Mouse (Mus musculus): ENCODE measurements around the gene Nadk. TPM values are rescaled to one million over a fixed set of nuclear protein-coding genes. Genes with fewer than 3 reads are reported as not detected.

Nadk gene
- polyA plus RNA-seq, 1 experiment from 2014 or later = 99.8 TPM

DNA sequence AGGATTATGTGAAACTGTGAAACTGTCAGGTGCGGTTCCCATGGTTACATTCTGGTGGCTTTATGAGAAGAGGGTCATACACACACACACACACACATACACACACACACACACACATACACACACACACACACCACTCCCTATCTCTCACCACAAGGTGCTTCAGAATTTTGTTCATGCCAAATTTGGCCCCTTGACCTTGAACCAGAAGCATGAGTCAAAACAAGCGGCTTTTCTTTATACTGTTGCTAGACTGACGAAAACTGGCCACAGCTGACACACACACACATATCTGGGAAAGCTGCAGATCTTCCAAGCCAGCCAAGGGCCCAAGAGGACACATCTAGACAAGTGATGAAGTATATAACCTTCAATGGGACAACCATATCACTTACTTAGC is 33.6 kb downstream of the Nadk start:
- Histone ChIP-seq H3K4me1 (ENCODE audit: control insufficient read depth, insufficient read depth, low read length) (peaks cover 2% of the 10 kb centered on the region; the same call in 1 of the 2 replicates), H3K9ac (ENCODE audit: low read length) (no peak overlapping the region), H3K4me2 (no peak overlapping the region), H3K27me3 (ENCODE audit: control insufficient read depth, insufficient read depth, low read length) (no peaks in the 10 kb centered on the region), H3K36me3 (ENCODE audit: control insufficient read depth, insufficient read depth, low read length) (no peaks in the 10 kb centered on the region), H3K27ac (ENCODE audit: low read depth, low read length) (no peak overlapping the region), H3K4me3 (ENCODE audit: low read depth, low read length) (no peak overlapping the region), H3K9me3 (ENCODE audit: control insufficient read depth, low read length) (no peaks in the 10 kb centered on the region)
- DNase-seq (ENCODE audit: low spot score, missing footprints) (no peak), ATAC-seq (ENCODE audit: low FRiP score) (no peak)
- WGBS = 87% methylated on average over 3 of the region's 3 CpGs

DNA sequence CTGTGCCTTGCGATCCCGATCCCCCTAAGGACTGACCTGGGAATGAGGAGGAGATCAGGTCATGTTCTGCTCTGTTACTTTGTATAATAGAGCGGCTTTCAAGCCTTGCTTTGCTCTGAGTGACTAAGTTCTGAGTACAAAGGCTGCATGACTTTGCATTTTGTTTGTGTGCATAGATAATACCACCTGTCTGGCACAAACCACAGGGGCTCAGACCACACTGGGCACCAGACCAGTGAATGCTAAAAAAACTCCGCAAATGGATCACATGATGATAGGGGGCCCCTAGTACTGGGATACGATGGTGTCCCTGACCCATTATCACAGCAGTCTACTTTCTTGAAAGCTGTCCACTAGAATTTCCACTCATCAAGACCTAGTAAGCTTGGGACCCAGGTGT is 34.4 kb downstream of the Nadk start:
- DNase-seq (ENCODE audit: low spot score, missing footprints) = no peak
- Histone ChIP-seq H3K4me2 (no peak overlapping the region), H3K4me3 (ENCODE audit: low read depth, low read length) (no peak overlapping the region), H3K36me3 (ENCODE audit: control insufficient read depth, insufficient read depth, low read length) (no peaks in the 10 kb centered on the region), H3K4me1 (ENCODE audit: control insufficient read depth, insufficient read depth, low read length) (peaks cover 3% of the 10 kb centered on the region; the same call in 1 of the 2 replicates), H3K9ac (ENCODE audit: low read length) (no peak overlapping the region), H3K9me3 (ENCODE audit: control insufficient read depth, low read length) (no peaks in the 10 kb centered on the region), H3K27me3 (ENCODE audit: control insufficient read depth, insufficient read depth, low read length) (no peaks in the 10 kb centered on the region), H3K27ac (ENCODE audit: low read depth, low read length) (no peak overlapping the region)
- no peak for ATAC-seq (ENCODE audit: low FRiP score)
- 75% methylated on average over 5 of the region's 5 CpGs for whole genome bisulfite sequencing

DNA sequence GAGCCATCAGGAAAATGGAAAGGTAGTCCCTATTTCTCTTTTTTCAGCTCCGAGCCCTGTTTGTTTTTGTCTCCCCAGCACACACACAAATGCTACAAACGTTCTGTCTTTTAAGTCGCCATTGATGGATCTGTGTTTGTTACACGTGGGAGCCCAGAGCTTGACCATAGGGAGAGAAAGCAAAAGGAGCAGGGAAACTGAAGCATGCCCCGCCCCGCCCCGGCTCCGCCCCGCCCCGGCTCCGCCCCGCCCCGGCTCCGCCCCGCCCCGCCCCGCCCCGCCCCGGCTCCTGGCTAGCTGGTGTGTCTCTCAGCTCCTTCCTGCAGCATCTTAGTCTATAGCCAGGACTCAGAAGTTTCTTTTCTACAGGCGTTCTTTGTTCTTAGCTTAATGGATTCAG is 36.4 kb downstream of the Nadk start:
- Histone ChIP-seq H3K9ac (ENCODE audit: low read length) (no peak overlapping the region), H3K27me3 (ENCODE audit: control insufficient read depth, insufficient read depth, low read length) (no peaks in the 10 kb centered on the region), H3K27ac (ENCODE audit: low read depth, low read length) (no peak overlapping the region), H3K9me3 (ENCODE audit: control insufficient read depth, low read length) (no peaks in the 10 kb centered on the region), H3K36me3 (ENCODE audit: control insufficient read depth, insufficient read depth, low read length) (no peaks in the 10 kb centered on the region), H3K4me2 (no peak overlapping the region), H3K4me1 (ENCODE audit: control insufficient read depth, insufficient read depth, low read length) (peaks cover 9% of the 10 kb centered on the region), H3K4me3 (ENCODE audit: low read depth, low read length) (no peak overlapping the region)
- ATAC-seq (ENCODE audit: low FRiP score) (no peak), DNase-seq (ENCODE audit: low spot score, missing footprints) (no peak)
- 24% methylated on average over 20 of the region's 20 CpGs for WGBS

- H3K4me3 ChIP-seq (ENCODE audit: low read depth, low read length) = peak overlapping the region; percentile 94
- no peaks in the 10 kb centered on the region for H3K9me3 ChIP-seq (ENCODE audit: control insufficient read depth, low read length)
- no peak for ATAC-seq (ENCODE audit: low FRiP score)
- peak overlapping the region; percentile 86 for H3K9ac ChIP-seq (ENCODE audit: low read length)
- peak overlapping the region; percentile 95 for H3K27ac ChIP-seq (ENCODE audit: low read depth, low read length)
- no peaks in the 10 kb centered on the region for H3K27me3 ChIP-seq (ENCODE audit: control insufficient read depth, insufficient read depth, low read length)
- WGBS = 87% methylated on average over 11 of the region's 11 CpGs
- H3K4me1 ChIP-seq (ENCODE audit: control insufficient read depth, insufficient read depth, low read length) = peaks cover 9% of the 10 kb centered on the region
- no peak for DNase-seq (ENCODE audit: low spot score, missing footprints)
- H3K36me3 ChIP-seq (ENCODE audit: control insufficient read depth, insufficient read depth, low read length) = no peaks in the 10 kb centered on the region
- peak overlapping the region; percentile 97 for H3K4me2 ChIP-seq
Measured at GRCm38 (mm10) chr4:155599901-155600825, 38.0 kb downstream of the Nadk start.

DNA sequence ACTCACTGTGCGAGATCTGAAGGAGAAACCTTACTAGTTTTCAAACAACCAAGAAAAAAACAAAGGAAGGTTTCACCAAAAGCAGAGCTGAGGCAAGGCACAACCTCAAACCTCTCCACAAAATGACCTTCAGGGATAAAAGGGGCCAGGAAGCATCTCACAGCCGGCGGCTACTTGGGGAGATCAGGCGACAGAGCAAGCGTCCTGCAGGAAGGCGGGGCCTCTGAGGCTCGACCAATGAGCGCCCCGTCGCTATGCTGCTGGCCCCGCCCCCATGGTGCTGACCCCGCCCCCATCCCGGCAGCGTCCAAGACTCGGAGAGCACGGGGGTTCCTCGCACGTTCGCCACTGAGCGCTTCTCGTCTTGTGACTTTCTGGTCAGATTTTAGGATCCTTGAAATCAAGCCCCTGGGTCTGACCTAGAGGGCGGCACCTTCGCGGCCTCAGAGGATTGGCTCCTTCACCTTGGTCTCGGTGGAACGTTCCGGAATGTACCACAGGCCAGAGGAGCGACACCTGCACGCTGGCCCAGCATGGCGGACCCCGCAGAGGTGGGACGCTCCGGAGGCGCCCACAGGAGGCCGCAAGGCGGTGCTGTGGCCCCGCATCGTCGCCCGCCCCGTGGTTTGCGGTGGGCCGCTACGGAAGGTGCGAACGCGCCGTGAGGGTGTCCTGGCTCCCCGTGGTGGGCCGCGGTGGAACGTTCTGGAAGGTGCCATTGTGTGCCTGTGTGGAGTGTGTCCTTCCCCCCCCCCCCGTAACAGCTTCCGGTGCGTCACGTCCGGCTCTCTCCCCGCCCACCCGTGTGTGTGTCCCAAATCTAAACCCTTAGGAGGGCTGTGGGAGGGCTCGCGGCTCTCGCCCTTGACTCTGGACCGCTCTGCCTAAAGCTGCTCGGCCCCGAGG is 39.2 kb downstream of the Nadk start, which contains the start of gene Slc35e2:
Slc35e2 (plus strand) TSS at position 326 of the 906 bp plus-strand sequence.
- Histone ChIP-seq H3K4me1 (ENCODE audit: control insufficient read depth, insufficient read depth, low read length) (peaks cover 9% of the 10 kb centered on the region), H3K36me3 (ENCODE audit: control insufficient read depth, insufficient read depth, low read length) (no peaks in the 10 kb centered on the region), H3K9ac (ENCODE audit: low read length) (peak within 1 kb of the TSS; percentile 86), H3K4me2 (peak within 1 kb of the TSS; percentile 97), H3K27me3 (ENCODE audit: control insufficient read depth, insufficient read depth, low read length) (no peaks in the 10 kb centered on the region), H3K4me3 (ENCODE audit: low read depth, low read length) (peak within 1 kb of the TSS; percentile 94), H3K27ac (ENCODE audit: low read depth, low read length) (peak within 1 kb of the TSS; percentile 95), H3K9me3 (ENCODE audit: control insufficient read depth, low read length) (no peaks in the 10 kb centered on the region)
- DNase-seq (ENCODE audit: low spot score, missing footprints) (peak; percentile 100), ATAC-seq (ENCODE audit: low FRiP score) (peak; percentile 96)
- under 1% methylated on average over 64 of the region's 65 CpGs for WGBS

DNA sequence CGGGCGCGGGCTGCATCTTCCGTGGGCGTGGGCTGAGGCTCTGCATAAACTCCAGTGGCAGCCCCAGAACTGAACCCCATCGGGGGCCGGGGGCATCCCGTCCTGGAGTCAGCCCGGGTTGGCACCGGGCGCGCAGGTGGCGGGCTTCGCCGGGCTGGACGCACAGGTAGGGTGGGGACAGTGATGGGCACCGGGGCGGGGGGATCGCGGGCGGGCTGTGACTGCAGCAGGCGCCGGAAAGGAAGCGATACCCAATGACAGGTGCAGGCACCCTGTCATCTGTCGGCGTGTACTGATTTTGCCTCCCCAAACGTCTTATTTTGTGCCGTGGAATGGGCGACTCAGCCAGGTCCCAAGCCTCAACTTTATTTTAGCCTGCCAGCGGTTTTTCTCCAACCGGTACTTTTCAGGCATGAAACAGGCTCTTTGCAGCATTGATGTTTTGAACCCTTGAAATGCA is 39.8 kb downstream of the Nadk start:
- Histone ChIP-seq H3K9ac (ENCODE audit: low read length) (peak overlapping the region; percentile 86), H3K4me2 (peak overlapping the region; percentile 97), H3K27ac (ENCODE audit: low read depth, low read length) (peak overlapping the region; percentile 95), H3K9me3 (ENCODE audit: control insufficient read depth, low read length) (no peaks in the 10 kb centered on the region), H3K27me3 (ENCODE audit: control insufficient read depth, insufficient read depth, low read length) (no peaks in the 10 kb centered on the region), H3K36me3 (ENCODE audit: control insufficient read depth, insufficient read depth, low read length) (no peaks in the 10 kb centered on the region), H3K4me1 (ENCODE audit: control insufficient read depth, insufficient read depth, low read length) (peaks cover 9% of the 10 kb centered on the region), H3K4me3 (ENCODE audit: low read depth, low read length) (peak overlapping the region; percentile 94)
- ATAC-seq (ENCODE audit: low FRiP score) (peak; percentile 67; the same call in 1 of the 2 replicates), DNase-seq (ENCODE audit: low spot score, missing footprints) (no peak)
- WGBS = 2% methylated on average over 31 of the region's 31 CpGs

DNA sequence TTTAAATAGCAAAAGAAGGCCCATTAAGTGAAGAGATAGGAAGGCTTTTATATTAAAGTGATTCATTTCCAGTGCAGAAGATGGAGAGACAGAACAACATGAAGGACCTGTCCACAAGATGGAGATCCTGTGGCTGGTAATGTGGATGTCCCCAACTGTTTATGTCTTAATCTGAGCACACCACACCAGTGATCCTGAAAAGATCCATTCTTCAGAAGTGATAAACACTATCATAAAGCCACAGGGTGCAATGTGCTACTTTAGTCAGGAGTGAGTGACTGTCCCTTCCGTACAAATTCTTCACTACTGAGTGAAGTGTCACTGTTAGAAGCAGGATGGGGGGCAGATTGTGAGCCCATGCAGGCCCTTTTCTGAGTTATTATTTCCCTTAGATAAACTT is 40.6 kb downstream of the Nadk start:
- peak overlapping the region; percentile 97 for H3K4me2 ChIP-seq
- ATAC-seq (ENCODE audit: low FRiP score) (no peak), DNase-seq (ENCODE audit: low spot score, missing footprints) (no peak)
- no peak overlapping the region for H3K27ac ChIP-seq (ENCODE audit: low read depth, low read length)
- no peaks in the 10 kb centered on the region for H3K9me3 ChIP-seq (ENCODE audit: control insufficient read depth, low read length)
- H3K36me3 ChIP-seq (ENCODE audit: control insufficient read depth, insufficient read depth, low read length) = no peaks in the 10 kb centered on the region
- no peak overlapping the region for H3K4me3 ChIP-seq (ENCODE audit: low read depth, low read length)
- no peak overlapping the region; the same call in 1 of the 2 replicates for H3K9ac ChIP-seq (ENCODE audit: low read length)
- 89% methylated on average over 1 of the region's 1 CpGs for WGBS
- no peaks in the 10 kb centered on the region for H3K27me3 ChIP-seq (ENCODE audit: control insufficient read depth, insufficient read depth, low read length)
- H3K4me1 ChIP-seq (ENCODE audit: control insufficient read depth, insufficient read depth, low read length) = peaks cover 9% of the 10 kb centered on the region

- 95% methylated on average over 6 of the region's 6 CpGs for WGBS
- no peaks in the 10 kb centered on the region for H3K9me3 ChIP-seq (ENCODE audit: control insufficient read depth, low read length)
- no peak overlapping the region for H3K4me3 ChIP-seq (ENCODE audit: low read depth, low read length)
- peaks cover 9% of the 10 kb centered on the region for H3K4me1 ChIP-seq (ENCODE audit: control insufficient read depth, insufficient read depth, low read length)
- no peaks in the 10 kb centered on the region for H3K27me3 ChIP-seq (ENCODE audit: control insufficient read depth, insufficient read depth, low read length)
- DNase-seq (ENCODE audit: low spot score, missing footprints) (no peak), ATAC-seq (ENCODE audit: low FRiP score) (no peak)
- H3K9ac ChIP-seq (ENCODE audit: low read length) = no peak overlapping the region
- H3K4me2 ChIP-seq = no peak overlapping the region
- no peaks in the 10 kb centered on the region for H3K36me3 ChIP-seq (ENCODE audit: control insufficient read depth, insufficient read depth, low read length)
- H3K27ac ChIP-seq (ENCODE audit: low read depth, low read length) = no peak overlapping the region
Measured at GRCm38 (mm10) chr4:155603801-155604200, 41.6 kb downstream of the Nadk start.
